17 mouse cellular contexts compared by ENCODE assay signal in genomic region chr6:97150156-97150555, GRCm38 (mm10). TPM values are rescaled to one million over a fixed set of nuclear protein-coding genes. Genes with fewer than 3 reads are reported as not detected.
DNase-seq lines count a peak whose midpoint lies in the region; ATAC-seq and TF ChIP-seq lines count a peak whose summit lies in the region.
"Had no signal": no experiment of that assay in that cellular context is flagged by ENCODE, and none has a peak within 500 bp of the region (broad histone marks: within the 10 kb centered on the region; RNA-seq: fewer than 3 reads in every experiment).

No protein-coding gene starts in this region.

- H3K27ac ChIP-seq in heart, postnatal 0 days (ENCODE audit: low read depth) = no peak overlapping the region
- no peak overlapping the region for H3K27ac ChIP-seq in midbrain, postnatal 0 days (ENCODE audit: low read depth, low read length)
- no peak overlapping the region for H3K27ac ChIP-seq in midbrain, embryonic 16.5 days (ENCODE audit: low read length)
- H3K27ac ChIP-seq: forebrain, embryonic 15.5 days; hindbrain, embryonic 14.5 days; kidney, embryonic 15.5 days; limb, embryonic 13.5 days had no signal

- 78% methylated on average over 6 of the region's 6 CpGs for WGBS in heart, postnatal 0 days
- 81% methylated on average over 6 of the region's 6 CpGs for WGBS in midbrain, postnatal 0 days
- 86% methylated on average over 6 of the region's 6 CpGs for WGBS in midbrain, embryonic 16.5 days

- no peaks in the 10 kb centered on the region for H3K27me3 ChIP-seq in heart, postnatal 0 days (ENCODE audit: control insufficient read depth, insufficient read depth, low read length)
- H3K27me3 ChIP-seq in midbrain, postnatal 0 days (ENCODE audit: insufficient read depth, low read length) = no peaks in the 10 kb centered on the region
- H3K27me3 ChIP-seq in midbrain, embryonic 16.5 days (ENCODE audit: control insufficient read depth, insufficient read depth, low read depth, low read length) = no peaks in the 10 kb centered on the region
- H3K27me3 ChIP-seq in splenic B cell, adult 2 months (ENCODE audit: control insufficient read depth, insufficient read depth, low read length, poor library complexity, severe bottlenecking) = no peaks in the 10 kb centered on the region
- H3K27me3 ChIP-seq: forebrain, embryonic 15.5 days; kidney, embryonic 15.5 days; limb, embryonic 13.5 days had no signal

- no peaks in the 10 kb centered on the region for H3K9me3 ChIP-seq in heart, postnatal 0 days (replicated peaks; ENCODE audit: control insufficient read depth, low read length)
- no peaks in the 10 kb centered on the region for H3K9me3 ChIP-seq in midbrain, postnatal 0 days (ENCODE audit: low read length)
- H3K9me3 ChIP-seq in midbrain, embryonic 16.5 days (replicated peaks; ENCODE audit: control insufficient read depth, low read length, poor library complexity, severe bottlenecking) = no peaks in the 10 kb centered on the region
- H3K9me3 ChIP-seq: forebrain, embryonic 15.5 days; kidney, embryonic 15.5 days; limb, embryonic 13.5 days had no signal

- peaks cover 12% of the 10 kb centered on the region for H3K4me1 ChIP-seq in heart, postnatal 0 days (ENCODE audit: control insufficient read depth, insufficient read depth)
- peaks cover 6% of the 10 kb centered on the region; the same call in 1 of the 2 replicates for H3K4me1 ChIP-seq in midbrain, postnatal 0 days (ENCODE audit: insufficient read depth, low read length)
- peaks cover 14% of the 10 kb centered on the region for H3K4me1 ChIP-seq in midbrain, embryonic 16.5 days (ENCODE audit: control insufficient read depth, insufficient read depth, low read length)

- no peak for TF ChIP-seq EP300 in heart, postnatal 0 days (IDR thresholded peaks at IDR 0.05; ENCODE audit: low read depth)

- H3K4me2 ChIP-seq in heart, postnatal 0 days (ENCODE audit: low read depth, low read length) = no peak overlapping the region
- no peak overlapping the region for H3K4me2 ChIP-seq in midbrain, postnatal 0 days (ENCODE audit: low read depth, low read length, poor library complexity, severe bottlenecking)
- no peak overlapping the region for H3K4me2 ChIP-seq in midbrain, embryonic 16.5 days (ENCODE audit: low read length)
- H3K4me2 ChIP-seq: forebrain, embryonic 15.5 days; hindbrain, embryonic 14.5 days had no signal

- peak; percentile 28 for TF ChIP-seq CTCF in heart, postnatal 0 days (IDR thresholded peaks at IDR 0.05; ENCODE audit: low read depth)
- peak; percentile 54 for TF ChIP-seq CTCF in midbrain, postnatal 0 days (IDR thresholded peaks at IDR 0.05)

- H3K9ac ChIP-seq in heart, postnatal 0 days (replicated peaks; ENCODE audit: low read depth, low read length) = no peak overlapping the region
- no peak overlapping the region for H3K9ac ChIP-seq in midbrain, postnatal 0 days (replicated peaks; ENCODE audit: low read length, poor library complexity, severe bottlenecking)
- H3K9ac ChIP-seq in midbrain, embryonic 16.5 days (ENCODE audit: low read depth, low read length) = no peak overlapping the region
- H3K9ac ChIP-seq: forebrain, embryonic 15.5 days; hindbrain, embryonic 14.5 days; kidney, embryonic 15.5 days; limb, embryonic 13.5 days had no signal

- no peak for ATAC-seq in heart, postnatal 0 days (ENCODE audit: insufficient read depth, low read depth)
- no peak for ATAC-seq in midbrain, postnatal 0 days (ENCODE audit: low FRiP score)
- no peak for ATAC-seq in midbrain, embryonic 16.5 days
- no peak for ATAC-seq in megakaryocyte, adult 5-6 weeks (ENCODE audit: poor library complexity, severe bottlenecking)
- ATAC-seq: forebrain, embryonic 15.5 days had no signal

- peaks cover 9% of the 10 kb centered on the region for H3K36me3 ChIP-seq in heart, postnatal 0 days (replicated peaks; ENCODE audit: control insufficient read depth, insufficient read depth, low read length)
- H3K36me3 ChIP-seq in midbrain, postnatal 0 days (ENCODE audit: insufficient read depth, low read length) = no peaks in the 10 kb centered on the region
- peaks cover 2% of the 10 kb centered on the region; the same call in 1 of the 2 replicates for H3K36me3 ChIP-seq in midbrain, embryonic 16.5 days (ENCODE audit: control insufficient read depth, insufficient read depth, low read length)
- H3K36me3 ChIP-seq in splenic B cell, adult 2 months (ENCODE audit: control insufficient read depth, insufficient read depth, low read length, poor library complexity, severe bottlenecking) = no peaks in the 10 kb centered on the region

- no peak overlapping the region for H3K4me3 ChIP-seq in heart, postnatal 0 days (ENCODE audit: low read depth, low read length)
- no peak overlapping the region for H3K4me3 ChIP-seq in midbrain, postnatal 0 days (ENCODE audit: low read depth, low read length)
- H3K4me3 ChIP-seq in midbrain, embryonic 16.5 days (ENCODE audit: low read depth, low read length) = no peak overlapping the region
- H3K4me3 ChIP-seq: forebrain, embryonic 15.5 days; kidney, embryonic 15.5 days; limb, embryonic 13.5 days had no signal

- DNase-seq in heart, postnatal 0 days (ENCODE audit: low spot score) = no peak
- no peak for DNase-seq in heart, adult 8-10 months (ENCODE audit: low spot score)
- no peak for DNase-seq in midbrain, postnatal 0 days (ENCODE audit: low spot score)
- peak; percentile 43 for DNase-seq in NIH3T3 (ENCODE audit: low read depth)
- peak; percentile 47 for DNase-seq in splenic B cell, adult 2 months (ENCODE audit: low read depth, low spot score)
- DNase-seq in ovary, postnatal 10 days (ENCODE audit: low spot score) = no peak
- DNase-seq: adrenal gland, postnatal 36 days; cerebellum, adult 11 months; gastrocnemius, postnatal 25 days; lung, postnatal 36 days; right cerebral cortex, postnatal 4 days had no signal

RNA-seq across cellular contexts. Expression of gene Eogt, which starts 1.2 kb away (rescaled TPM):
- 13.9 and 40.0 TPM in 2 replicates for total RNA-seq in heart, postnatal 0 days (2014; rRNA removed; ENCODE audit: low replicate concordance)
- 6.6 and 7.0 TPM in 2 replicates for polyA plus RNA-seq in heart, postnatal 0 days (2015; fragmentation: Nextera tagmentation; extraction: Ambion mirVana)
- total RNA-seq in heart, adult 8-10 months (2022) = 10 to 100 TPM; 11.2 to 13.1 (median 12.1) TPM
- total RNA-seq in midbrain, postnatal 0 days (2014; rRNA removed) = 25.2 and 25.8 TPM in 2 replicates
- polyA plus RNA-seq in midbrain, postnatal 0 days (2015; fragmentation: Nextera tagmentation; extraction: Ambion mirVana) = 9.9 and 11.7 TPM in 2 replicates
- polyA plus RNA-seq in midbrain, embryonic 16.5 days (2015; fragmentation: Nextera tagmentation; extraction: Ambion mirVana) = 13.9 and 15.1 TPM in 2 replicates
- 4.6 and 7.2 TPM in 2 replicates for total RNA-seq in megakaryocyte, adult 5-6 weeks (2015)
- total RNA-seq in megakaryocyte, adult 5-6 weeks (2017) = 3.4 and 6.1 TPM in 2 replicates

RNA-seq across cellular contexts. Expression of gene Tmf1, which starts 28.8 kb away (rescaled TPM):
- 8.1 and 12.8 TPM in 2 replicates for total RNA-seq in heart, postnatal 0 days (2014; rRNA removed; ENCODE audit: low replicate concordance)
- polyA plus RNA-seq in heart, postnatal 0 days (2015; fragmentation: Nextera tagmentation; extraction: Ambion mirVana) = 27.2 and 29.1 TPM in 2 replicates
- total RNA-seq in heart, adult 8-10 months (2022) = 10 to 100 TPM; 36.6 to 42.0 (median 41.6) TPM
- 23.4 and 26.2 TPM in 2 replicates for total RNA-seq in midbrain, postnatal 0 days (2014; rRNA removed)
- 44.1 and 51.4 TPM in 2 replicates for polyA plus RNA-seq in midbrain, postnatal 0 days (2015; fragmentation: Nextera tagmentation; extraction: Ambion mirVana)
- 35.6 and 40.4 TPM in 2 replicates for polyA plus RNA-seq in midbrain, embryonic 16.5 days (2015; fragmentation: Nextera tagmentation; extraction: Ambion mirVana)
- 21.5 and 22.6 TPM in 2 replicates for total RNA-seq in megakaryocyte, adult 5-6 weeks (2015)
- 98.2 and 120 TPM in 2 replicates for total RNA-seq in megakaryocyte, adult 5-6 weeks (2017)

RNA-seq across cellular contexts. Expression of gene Uba3, which starts 55.3 kb away (rescaled TPM):
- 71.6 and 79.7 TPM in 2 replicates for total RNA-seq in heart, postnatal 0 days (2014; rRNA removed; ENCODE audit: low replicate concordance)
- 54.4 and 58.3 TPM in 2 replicates for polyA plus RNA-seq in heart, postnatal 0 days (2015; fragmentation: Nextera tagmentation; extraction: Ambion mirVana)
- total RNA-seq in heart, adult 8-10 months (2022) = 10 to 100 TPM; 50.7 to 59.2 (median 54.2) TPM
- 54.5 and 68.1 TPM in 2 replicates for total RNA-seq in midbrain, postnatal 0 days (2014; rRNA removed)
- 63.9 and 68.1 TPM in 2 replicates for polyA plus RNA-seq in midbrain, postnatal 0 days (2015; fragmentation: Nextera tagmentation; extraction: Ambion mirVana)
- 90.2 and 92.9 TPM in 2 replicates for polyA plus RNA-seq in midbrain, embryonic 16.5 days (2015; fragmentation: Nextera tagmentation; extraction: Ambion mirVana)
- 52.0 and 52.9 TPM in 2 replicates for total RNA-seq in megakaryocyte, adult 5-6 weeks (2015)
- 57.5 and 64.0 TPM in 2 replicates for total RNA-seq in megakaryocyte, adult 5-6 weeks (2017)

Comparison
In these comparisons a context has a peak if more than half of its experiments do, and no peak if none do; other contexts are left out.
1. DNase-seq: peak in NIH3T3 (single experiment) and splenic B cell, adult 2 months (single experiment); none in heart, postnatal 0 days (single experiment), heart, adult 8-10 months (single experiment), midbrain, postnatal 0 days (single experiment) and ovary, postnatal 10 days (single experiment).